Mouse (Mus musculus) myocyte (in vitro differentiated cells): ENCODE data around the gene Emc1. TPM values are rescaled to one million over a fixed set of nuclear protein-coding genes. Genes with fewer than 3 reads are reported as not detected.

Experiments used
- H3K27me3 ChIP-seq: one replicate; pipeline ENCODE4 v1.6.1; 2011; ENCODE audit not compliant: control insufficient read depth, insufficient read depth, insufficient read length
- H3K36me3 ChIP-seq: one replicate; pipeline ENCODE4 v1.6.1; 2011; ENCODE audit not compliant: control insufficient read depth, insufficient read depth
- H3K4me2 ChIP-seq: one replicate; pipeline ENCODE4 v1.6.1; 2011; ENCODE audit warnings: low read depth, control low read depth
- H3K4me3 ChIP-seq: one replicate; pipeline ENCODE4 v1.5.1; 2011; ENCODE audit warnings: mild to moderate bottlenecking, control low read depth, moderate library complexity
- H3K79me2 ChIP-seq: one replicate; pipeline ENCODE4 v1.6.1; 2011; ENCODE audit not compliant: control insufficient read depth, insufficient read depth
- H3ac ChIP-seq: one replicate; pipeline ENCODE4 v1.6.1; 2011; ENCODE audit not compliant: control insufficient read depth, insufficient read length
- CEBPB ChIP-seq: IDR thresholded peaks from 2 replicates; pipeline ENCODE4 v1.6.1; 2011; ENCODE audit warnings: mild to moderate bottlenecking, moderate library complexity; ENCODE audit not compliant: poor library complexity, insufficient read depth, severe bottlenecking
- E2F4 ChIP-seq: IDR thresholded peaks from one replicate; pipeline ENCODE4 v1.6.1; 2011; ENCODE audit warnings: mild to moderate bottlenecking, control low read depth, moderate library complexity; ENCODE audit not compliant: insufficient read depth
- MAX ChIP-seq: IDR thresholded peaks from one replicate; pipeline ENCODE4 v1.6.1; 2011; ENCODE audit warnings: low read depth, mild to moderate bottlenecking, control low read depth
- MYOD1 ChIP-seq, 3 experiments: IDR thresholded peaks; one replicate each; pipeline ENCODE4 v1.6.1; 2011; ENCODE audit warnings: control low read depth in 2 of 3, low read depth in 2 of 3, mild to moderate bottlenecking in 2 of 3, moderate library complexity in 1 of 3; ENCODE audit not compliant: insufficient read length in 2 of 3, control insufficient read depth in 1 of 3
- MYOG ChIP-seq, 3 experiments: IDR thresholded peaks; one replicate each; pipeline ENCODE4 v1.6.1; 2011; ENCODE audit warnings: control low read depth in 2 of 3, low read depth in 2 of 3, mild to moderate bottlenecking in 2 of 3; ENCODE audit not compliant: insufficient read length in 2 of 3, control insufficient read depth in 1 of 3, insufficient read depth in 1 of 3
- POLR2A ChIP-seq: IDR thresholded peaks from one replicate; pipeline ENCODE4 v1.6.1; 2011; ENCODE audit warnings: low read depth, mild to moderate bottlenecking, control low read depth, moderate library complexity; ENCODE audit not compliant: insufficient read length
- POLR2AphosphoS2 ChIP-seq: IDR thresholded peaks from one replicate; pipeline ENCODE4 v1.6.1; 2011; ENCODE audit warnings: low read depth, control low read depth; ENCODE audit not compliant: insufficient read length
- REST ChIP-seq: IDR thresholded peaks from one replicate; pipeline ENCODE4 v1.6.1; 2011; ENCODE audit warnings: mild to moderate bottlenecking, control low read depth, moderate library complexity; ENCODE audit not compliant: insufficient read depth, insufficient read length
- SRF ChIP-seq: IDR thresholded peaks from one replicate; pipeline ENCODE4 v1.6.1; 2011; ENCODE audit warnings: low read depth; ENCODE audit not compliant: control insufficient read depth, insufficient read length
- TCF12 ChIP-seq: IDR thresholded peaks from one replicate; pipeline ENCODE4 v1.6.1; 2011; ENCODE audit warnings: mild to moderate bottlenecking, control low read depth; ENCODE audit not compliant: poor library complexity, insufficient read depth, severe bottlenecking
- TCF3 ChIP-seq: IDR thresholded peaks from one replicate; pipeline ENCODE4 v1.6.1; 2011; ENCODE audit warnings: low read depth, control low read depth; ENCODE audit not compliant: insufficient read length
- USF1 ChIP-seq: IDR thresholded peaks from one replicate; pipeline ENCODE4 v1.6.1; 2011; ENCODE audit warnings: low read depth, mild to moderate bottlenecking, control low read depth, moderate library complexity
- polyA plus RNA-seq: library from polyadenylated mRNA; unstranded; fragments of >200 nt; fragmentation: generic; extraction: Trizol; gene quantifications from one replicate; pipeline ENCODE4 v1.2.1, GENCODE M21; 2012; ENCODE audit warnings: missing spikeins

Gene Emc1
- polyA plus RNA-seq, 1 experiment = 26.1 TPM

DNA sequence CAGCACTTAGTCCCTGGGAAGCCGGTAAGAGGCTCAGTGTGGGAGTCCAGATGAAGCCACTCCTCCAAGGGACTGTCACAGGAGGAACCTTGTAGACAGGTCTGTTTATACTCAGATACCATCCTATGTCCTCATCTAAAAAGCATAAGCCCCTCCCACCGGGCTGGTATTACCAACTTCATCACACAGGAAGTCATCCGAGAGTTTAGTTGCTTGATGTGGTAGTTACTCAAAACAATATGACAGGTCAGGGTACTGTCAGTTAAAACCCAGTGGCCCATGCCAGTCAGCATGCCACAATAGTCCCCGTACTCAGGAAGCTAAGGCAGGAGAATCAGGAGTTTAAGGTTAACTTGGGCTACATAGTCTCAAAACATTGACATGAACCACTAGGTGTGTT, 32.6 kb upstream of the Emc1 start:
- no peak overlapping the region for H3ac ChIP-seq
- TF ChIP-seq POLR2A (no peak), TCF12 (no peak), POLR2AphosphoS2 (no peak), SRF (no peak)
- no peaks in the 10 kb centered on the region for H3K36me3 ChIP-seq
- H3K27me3 ChIP-seq = no peaks in the 10 kb centered on the region
- no peaks in the 10 kb centered on the region for H3K79me2 ChIP-seq
- H3K4me3 ChIP-seq = no peak overlapping the region
- no peak overlapping the region for H3K4me2 ChIP-seq

DNA sequence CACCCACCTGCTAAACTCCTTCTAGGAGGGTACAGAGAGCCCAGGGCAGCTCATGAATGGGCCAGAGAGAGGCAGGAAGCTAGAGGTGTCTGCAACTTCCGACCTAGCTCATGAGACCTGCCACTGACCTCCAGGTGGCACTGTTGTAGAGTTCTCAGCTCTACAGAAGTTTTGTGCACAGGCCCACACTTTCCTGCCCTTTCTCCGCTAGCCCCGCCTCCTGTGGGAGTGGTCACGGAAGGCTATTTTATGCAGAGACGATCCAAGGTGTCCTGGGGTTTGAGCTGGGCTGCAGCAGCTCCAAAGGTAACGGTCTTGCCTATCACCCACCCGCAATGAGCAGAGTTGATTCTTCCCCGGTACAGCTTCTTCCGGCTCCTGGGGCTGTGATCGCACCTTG, 21.8 kb upstream of the Emc1 start:
- Histone ChIP-seq H3K4me2 (no peak overlapping the region), H3K36me3 (no peaks in the 10 kb centered on the region), H3K79me2 (no peaks in the 10 kb centered on the region), H3K4me3 (no peak overlapping the region), H3K27me3 (no peaks in the 10 kb centered on the region), H3ac (no peak overlapping the region)
- TF ChIP-seq MYOD1 (IDR thresholded peaks at IDR 0.05; ENCODE audit: control insufficient read depth in 1 of 3, insufficient read length in 2 of 3, low read depth in 2 of 3) = no peak
- no peak for TF ChIP-seq CEBPB
- TF ChIP-seq MYOG (IDR thresholded peaks at IDR 0.05; ENCODE audit: control insufficient read depth in 1 of 3, insufficient read depth in 1 of 3, insufficient read length in 2 of 3, low read depth in 2 of 3) = no peak
- no peak for TF ChIP-seq POLR2A
- no peak for TF ChIP-seq SRF
- TF ChIP-seq TCF3 = no peak
- no peak for TF ChIP-seq USF1
- no peak for TF ChIP-seq POLR2AphosphoS2
- no peak for TF ChIP-seq E2F4
- TF ChIP-seq TCF12 = no peak
- no peak for TF ChIP-seq REST
- TF ChIP-seq MAX = no peak

DNA sequence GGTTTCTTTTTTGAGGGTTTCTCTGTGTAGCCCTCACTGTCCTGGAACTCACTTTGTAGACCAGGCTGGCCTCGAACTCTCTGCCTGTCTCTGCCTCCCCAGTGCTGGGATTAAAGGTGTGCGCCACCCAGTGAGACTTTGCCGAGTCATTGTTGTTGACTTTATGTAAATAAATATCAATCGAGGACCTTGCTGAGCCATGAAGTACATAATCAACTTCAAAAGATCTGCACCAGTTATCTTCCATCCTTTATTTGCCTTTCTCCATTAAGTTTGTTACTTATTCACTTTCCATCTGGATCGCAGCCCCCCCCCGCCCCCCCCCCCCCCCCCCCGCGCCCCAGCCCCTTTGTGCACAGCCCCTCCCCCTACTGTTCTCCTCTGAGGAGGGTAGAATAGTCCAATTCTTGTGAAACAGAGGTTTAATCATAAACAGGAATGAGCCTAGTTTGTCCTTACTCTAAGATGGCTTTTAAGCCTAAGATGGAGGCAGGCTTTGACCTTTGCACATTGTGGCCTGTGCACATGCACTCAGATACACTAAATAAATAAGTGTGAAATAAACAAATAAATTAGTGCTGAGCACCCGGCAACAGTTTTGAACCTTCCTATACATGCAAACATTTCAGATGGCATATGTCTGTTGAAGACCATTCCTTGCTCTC, 17.6 kb upstream of the Emc1 start:
- no peaks in the 10 kb centered on the region for H3K36me3 ChIP-seq
- no peak overlapping the region for H3K4me2 ChIP-seq
- no peaks in the 10 kb centered on the region for H3K79me2 ChIP-seq
- no peak overlapping the region for H3ac ChIP-seq
- TF ChIP-seq POLR2AphosphoS2 (no peak), MYOG (IDR thresholded peaks at IDR 0.05; ENCODE audit: control insufficient read depth in 1 of 3, insufficient read depth in 1 of 3, insufficient read length in 2 of 3, low read depth in 2 of 3) (no peak), MAX (no peak), MYOD1 (IDR thresholded peaks at IDR 0.05; ENCODE audit: control insufficient read depth in 1 of 3, insufficient read length in 2 of 3, low read depth in 2 of 3) (no peak), E2F4 (no peak), SRF (no peak), TCF12 (no peak)
- no peak overlapping the region for H3K4me3 ChIP-seq
- no peaks in the 10 kb centered on the region for H3K27me3 ChIP-seq

DNA sequence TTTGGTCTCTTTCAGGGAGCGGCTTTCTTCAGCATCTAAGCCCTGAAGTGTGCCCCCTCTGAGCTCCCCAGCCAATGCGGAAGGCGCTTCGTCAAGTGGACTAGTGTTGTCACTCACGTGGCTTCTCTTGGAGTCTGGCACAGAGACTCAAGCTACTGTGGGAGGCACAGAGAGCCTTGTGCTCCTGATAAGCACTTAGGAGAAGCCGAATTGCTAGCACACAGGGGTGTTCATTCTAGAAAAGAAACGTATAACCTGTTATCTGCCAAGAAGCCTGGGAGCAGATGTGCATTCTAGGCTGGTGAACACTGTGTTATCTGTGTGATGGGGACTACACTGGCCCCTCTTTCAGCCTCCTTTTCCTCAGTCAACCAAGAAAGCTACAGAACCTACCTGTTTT, 16.9 kb upstream of the Emc1 start:
- Histone ChIP-seq H3K79me2 (no peaks in the 10 kb centered on the region), H3K4me2 (no peak overlapping the region), H3ac (no peak overlapping the region), H3K4me3 (no peak overlapping the region), H3K27me3 (no peaks in the 10 kb centered on the region), H3K36me3 (no peaks in the 10 kb centered on the region)
- no peak for TF ChIP-seq MAX
- TF ChIP-seq CEBPB = no peak
- no peak for TF ChIP-seq SRF
- TF ChIP-seq E2F4 = no peak

DNA sequence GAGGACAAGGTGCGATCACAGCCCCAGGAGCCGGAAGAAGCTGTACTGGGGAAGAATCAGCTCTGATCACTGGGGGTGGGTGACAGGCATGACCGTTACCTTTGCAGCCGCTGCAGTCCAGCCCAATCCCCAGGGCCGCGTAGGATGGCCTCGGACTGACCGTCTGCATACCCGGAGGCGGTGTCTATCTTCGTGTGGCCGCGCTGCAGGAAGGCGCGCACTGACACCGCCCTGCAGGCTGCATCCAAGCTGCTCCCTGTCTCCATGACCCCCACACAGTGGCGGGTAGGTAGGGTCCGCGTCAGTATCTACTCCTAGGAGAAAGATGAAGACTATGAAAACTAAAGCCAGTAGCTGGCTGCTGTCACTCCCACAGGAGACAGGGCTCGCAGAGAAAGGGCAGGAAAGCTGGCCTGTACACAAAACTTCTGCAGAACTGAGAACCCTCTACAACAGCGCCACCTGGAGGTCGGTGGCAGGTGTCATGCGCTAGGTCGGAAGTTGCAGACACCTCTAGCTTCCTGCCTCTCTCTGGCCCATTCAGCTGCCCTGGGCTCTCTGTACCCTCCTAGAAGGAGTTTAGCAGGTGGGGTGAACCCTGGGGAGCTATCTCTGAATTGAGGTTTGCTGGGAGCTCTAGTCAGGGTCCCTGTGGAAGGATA, 15.4 kb upstream of the Emc1 start:
- no peaks in the 10 kb centered on the region for H3K79me2 ChIP-seq
- H3K4me3 ChIP-seq = no peak overlapping the region
- no peak overlapping the region for H3ac ChIP-seq
- no peak overlapping the region for H3K4me2 ChIP-seq
- TF ChIP-seq TCF3 = no peak
- H3K36me3 ChIP-seq = no peaks in the 10 kb centered on the region
- H3K27me3 ChIP-seq = no peaks in the 10 kb centered on the region
